Mouse (Mus musculus) heart, postnatal 0 days (tissue): Measurements from ENCODE around the gene Olfr1386. TPM values are rescaled to one million over a fixed set of nuclear protein-coding genes. Genes with fewer than 3 reads are reported as not detected.
"Not testable (repeated sequence)": the region's sequence is repeated elsewhere in the genome, so short reads cannot be mapped to it uniquely, and the experiment has no call there.

ENCODE experiments used
- ATAC-seq: fragments of 200-750 bp; cut with Nextera tagmentation; 2 replicates; pipeline ENCODE4 v1.8.0; 2017; ENCODE audit warnings: low read depth, moderate number of reproducible peaks, moderate library complexity; ENCODE audit not compliant: insufficient read depth
- DNase-seq: peaks from one replicate; pipeline ENCODE4 v3.0.0-alpha.2; 2016; ENCODE audit warnings: low spot score
- H3K27ac ChIP-seq: fragments of 300-500 bp; sonication (generic); 2 replicates; pipeline ENCODE4 v1.5.1; 2014; ENCODE audit warnings: low read depth, mild to moderate bottlenecking
- H3K27me3 ChIP-seq: fragments of 300-500 bp; sonication (generic); 2 replicates; pipeline ENCODE4 v1.6.1; 2014; ENCODE audit warnings: low read length, mixed read lengths; ENCODE audit not compliant: control insufficient read depth, insufficient read depth
- H3K36me3 ChIP-seq: fragments of 300-500 bp; sonication (generic); replicated peaks from 2 replicates; pipeline ENCODE4 v1.6.1; 2014; ENCODE audit warnings: low read length, mixed read lengths; ENCODE audit not compliant: control insufficient read depth, insufficient read depth
- H3K4me1 ChIP-seq: fragments of 300-500 bp; sonication (generic); 2 replicates; pipeline ENCODE4 v1.6.1; 2014; ENCODE audit warnings: antibody characterized with exemption; ENCODE audit not compliant: control insufficient read depth, insufficient read depth
- H3K4me2 ChIP-seq: fragments of 300-500 bp; sonication (generic); 2 replicates; pipeline ENCODE4 v1.6.1; 2014; ENCODE audit warnings: low read depth, mild to moderate bottlenecking, low read length, moderate library complexity
- H3K4me3 ChIP-seq: fragments of 300-500 bp; sonication (generic); 2 replicates; pipeline ENCODE4 v1.5.1; 2014; ENCODE audit warnings: low read depth, low read length
- H3K9ac ChIP-seq: fragments of 300-500 bp; sonication (generic); replicated peaks from 2 replicates; pipeline ENCODE4 v1.6.1; 2014; ENCODE audit warnings: low read depth, low read length, mixed read lengths
- H3K9me3 ChIP-seq: fragments of 300-500 bp; sonication (generic); replicated peaks from 2 replicates; pipeline ENCODE4 v1.6.1; 2016; ENCODE audit warnings: low read length; ENCODE audit not compliant: control insufficient read depth
- CTCF ChIP-seq: IDR thresholded peaks from 2 replicates; pipeline ENCODE4 v1.5.1; 2016; ENCODE audit warnings: antibody characterized with exemption, control low read depth, low read depth
- EP300 ChIP-seq: IDR thresholded peaks from 2 replicates; pipeline ENCODE4 v1.6.1; 2016; ENCODE audit warnings: antibody characterized with exemption, low read depth
- WGBS: fragments of 180-500 bp; shearing (Covaris S2); extraction: QIAGEN DNeasy Blood & Tissue Kit; methylation state at CpG from one replicate; pipeline ENCODE4 v1.1.7; 2014; 5-methylcytosine and 5-hydroxymethylcytosine counted together
- polyA plus RNA-seq: library from polyadenylated mRNA; unstranded; fragments of >200 nt; fragmentation: Nextera tagmentation; extraction: Ambion mirVana; gene quantifications from 2 replicates; pipeline ENCODE4 v1.2.1, GENCODE M21; 2015
- total RNA-seq: library from RNA; depleted of rRNA; stranded (reverse); fragments of >200 nt; gene quantifications from 2 replicates; pipeline ENCODE4 v1.2.3, GENCODE M21; 2014; ENCODE audit warnings: low replicate concordance; rRNA removed

The Olfr1386 gene
- not detected in 2 replicates for total RNA-seq
- not detected in 2 replicates for polyA plus RNA-seq

DNA sequence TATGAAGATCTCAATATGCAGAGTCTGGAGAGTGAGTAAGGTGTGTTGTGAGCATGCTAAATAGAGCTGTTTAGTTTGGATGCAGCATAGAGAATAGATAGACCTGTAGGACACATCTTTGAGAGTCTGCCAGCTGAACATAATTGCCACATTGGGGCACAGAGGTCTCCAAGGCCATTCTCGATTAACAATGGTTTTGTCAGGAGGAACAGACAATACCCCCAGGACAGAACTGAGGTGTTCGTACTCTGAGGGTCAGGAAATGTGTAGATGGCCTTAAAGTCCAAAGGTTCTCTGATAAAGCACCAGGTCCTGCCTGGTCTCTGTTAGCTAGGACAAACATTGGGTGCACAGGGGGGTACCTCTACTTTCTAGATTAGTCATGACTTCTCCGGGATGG lies at the start of gene Olfr1386:
Olfr1386 (plus strand) TSS at position 301 of the 400 bp plus-strand sequence.
- H3K4me3 ChIP-seq, ATAC-seq: not testable (repeated sequence)

DNA sequence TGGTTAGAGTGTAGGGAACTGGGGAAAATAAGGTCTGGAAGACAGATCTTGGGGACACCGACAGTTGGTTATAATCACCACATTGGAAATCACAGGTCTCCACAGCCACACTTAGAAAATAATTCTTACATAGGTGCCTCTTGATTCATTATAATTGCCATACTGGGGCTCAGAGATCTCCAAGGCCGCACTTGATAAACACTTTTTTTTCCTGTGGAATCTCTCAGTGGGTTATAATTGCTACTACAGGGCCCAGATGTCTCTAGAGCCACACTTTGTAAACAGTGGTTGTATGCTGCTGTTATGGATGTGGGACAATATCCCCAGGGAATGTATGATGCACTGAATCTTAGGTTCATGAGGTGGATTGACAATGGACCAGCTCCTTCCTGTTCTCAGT lies 42.1 kb upstream of the Olfr1386 start, which contains the start of gene Olfr1389:
Olfr1389 (plus strand) TSS at position 301 of the 400 bp plus-strand sequence.
- DNase-seq = no peak

More for the DNA sequence above, at the start of gene Olfr1386:
- not testable (repeated sequence) for H3K4me1 ChIP-seq, H3K27me3 ChIP-seq, H3K36me3 ChIP-seq, DNase-seq, H3K4me2 ChIP-seq, H3K9me3 ChIP-seq, H3K9ac ChIP-seq, H3K27ac ChIP-seq
- 69% methylated on average over 2 of the region's 3 CpGs for WGBS

DNA sequence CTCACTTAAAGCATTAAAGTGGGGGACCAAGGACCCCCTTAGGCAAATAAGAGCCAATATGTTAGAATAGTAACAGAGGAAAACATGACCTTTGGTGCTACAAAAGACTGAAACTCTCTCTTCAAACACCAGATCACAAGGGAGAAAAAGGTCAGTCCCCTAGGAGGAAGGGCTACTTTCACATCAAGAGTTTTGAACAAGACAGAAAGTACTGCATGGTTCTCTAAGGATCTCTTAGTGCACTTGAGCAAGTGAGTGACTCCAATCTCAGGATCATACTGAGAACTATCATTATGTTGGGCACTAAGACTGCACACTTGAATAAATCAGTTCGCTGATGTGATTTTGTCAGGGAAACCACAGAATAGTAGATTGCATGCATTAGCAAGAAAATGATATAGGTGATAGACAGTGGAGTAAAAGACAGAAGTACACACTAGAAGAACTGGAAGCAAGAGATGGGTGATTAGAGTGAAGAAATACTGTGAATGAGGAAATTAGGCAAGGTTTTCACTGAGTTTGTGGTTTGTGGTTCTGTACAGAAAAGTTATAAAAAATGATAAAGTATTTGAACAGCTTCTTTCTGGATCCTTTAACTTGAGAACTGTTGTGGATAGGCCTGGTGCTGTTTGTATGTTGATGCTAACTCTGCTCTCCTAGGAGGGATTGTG lies 39.5 kb upstream of the Olfr1386 start:
- Histone ChIP-seq H3K4me1 (peaks cover 8% of the 10 kb centered on the region; the same call in 1 of the 2 replicates), H3K9ac (no peak overlapping the region), H3K27ac (no peak overlapping the region), H3K36me3 (no peaks in the 10 kb centered on the region), H3K9me3 (no peaks in the 10 kb centered on the region), H3K4me2 (no peak overlapping the region), H3K4me3 (no peak overlapping the region), H3K27me3 (no peaks in the 10 kb centered on the region)
- TF ChIP-seq CTCF (no peak), EP300 (no peak)
- DNase-seq = no peak
- 85% methylated on average over 1 of the region's 1 CpGs for WGBS
- no peak for ATAC-seq

More for the DNA sequence above, 42.1 kb upstream of the Olfr1386 start, which contains the start of gene Olfr1389:
- no peak within 1 kb of the TSS for H3K9ac ChIP-seq
- peaks cover 8% of the 10 kb centered on the region; the same call in 1 of the 2 replicates for H3K4me1 ChIP-seq
- no peak for TF ChIP-seq EP300
- no peak for TF ChIP-seq CTCF
- no peak within 1 kb of the TSS for H3K4me3 ChIP-seq
- WGBS = 67% methylated on average over 2 of the region's 2 CpGs
- H3K27me3 ChIP-seq = no peaks in the 10 kb centered on the region
- H3K9me3 ChIP-seq = no peaks in the 10 kb centered on the region
- H3K36me3 ChIP-seq = no peaks in the 10 kb centered on the region
- no peak within 1 kb of the TSS for H3K4me2 ChIP-seq
- H3K27ac ChIP-seq = no peak within 1 kb of the TSS
- ATAC-seq = no peak

DNA sequence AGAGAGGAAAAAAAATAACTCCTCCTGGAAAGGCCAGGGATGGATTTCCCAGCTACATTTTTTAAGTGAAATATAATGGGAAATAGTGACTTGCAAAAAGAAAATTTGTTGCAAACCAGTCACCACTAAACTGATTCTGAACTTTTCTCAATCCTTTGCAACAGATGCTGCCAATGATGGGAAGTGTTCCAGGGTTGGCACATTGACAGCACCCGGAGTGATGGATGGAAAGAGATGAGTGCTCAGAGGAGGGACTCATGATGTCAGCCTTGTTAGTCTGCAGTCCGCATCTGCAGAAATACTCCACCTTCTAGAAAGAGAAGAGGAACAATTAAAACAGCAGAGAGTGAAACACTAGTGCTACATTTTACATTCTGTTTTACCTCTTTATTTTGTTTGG lies 35.2 kb upstream of the Olfr1386 start:
- ATAC-seq = no peak
- 69% methylated on average over 2 of the region's 2 CpGs for WGBS
- TF ChIP-seq EP300 (no peak), CTCF (no peak)

DNA sequence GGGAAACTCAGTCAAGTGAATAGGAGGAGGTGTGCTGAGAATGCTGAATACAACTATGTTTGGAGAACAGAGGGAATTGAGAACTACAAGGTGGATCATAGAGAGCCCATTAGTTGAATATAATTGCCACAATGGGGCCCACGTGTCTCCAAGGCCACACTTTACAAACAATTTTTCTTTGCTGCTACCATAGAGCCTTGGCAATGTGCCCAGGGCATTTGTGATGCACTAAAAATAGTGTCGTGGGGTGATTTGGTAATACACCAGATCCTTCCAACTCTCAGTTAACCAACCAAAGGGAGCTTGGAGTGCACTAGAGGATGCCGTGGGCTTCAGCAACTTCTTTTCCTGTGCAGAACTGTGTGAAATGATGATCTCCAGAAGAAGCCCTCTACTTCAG lies 28.4 kb upstream of the Olfr1386 start, which contains the start of gene Olfr1388:
Olfr1388 (plus strand) TSS at position 214 of the 400 bp plus-strand sequence.
- Histone ChIP-seq H3K27me3 (no peaks in the 10 kb centered on the region), H3K9me3 (no peaks in the 10 kb centered on the region), H3K27ac (no peak within 1 kb of the TSS), H3K4me2 (no peak within 1 kb of the TSS), H3K4me3 (no peak within 1 kb of the TSS), H3K9ac (no peak within 1 kb of the TSS), H3K4me1 (peaks cover 4% of the 10 kb centered on the region; the same call in 1 of the 2 replicates), H3K36me3 (no peaks in the 10 kb centered on the region)
- TF ChIP-seq CTCF (no peak), EP300 (no peak)
- WGBS = 21% methylated on average over 3 of the region's 3 CpGs
- ATAC-seq (no peak), DNase-seq (no peak)

More for the DNA sequence above, 35.2 kb upstream of the Olfr1386 start:
- Histone ChIP-seq H3K27ac (no peak overlapping the region), H3K4me3 (no peak overlapping the region), H3K9me3 (no peaks in the 10 kb centered on the region), H3K36me3 (no peaks in the 10 kb centered on the region), H3K4me2 (no peak overlapping the region), H3K4me1 (no peaks in the 10 kb centered on the region), H3K27me3 (no peaks in the 10 kb centered on the region), H3K9ac (no peak overlapping the region)
- DNase-seq = no peak
